Comparison of ENCODE assay signal across 24 mouse cellular contexts in genomic region chr6:86940966-86941365, GRCm38 (mm10).
DNase-seq lines count a peak whose midpoint lies in the region; ATAC-seq and TF ChIP-seq lines count a peak whose summit lies in the region.
"Had no signal": no experiment of that assay in that cellular context is flagged by ENCODE, and none has a peak within 500 bp of the region (broad histone marks: within the 10 kb centered on the region; RNA-seq: fewer than 3 reads in every experiment).

No protein-coding gene starts in this region.

- H3K4me1 ChIP-seq in lung, postnatal 0 days (ENCODE audit: insufficient read depth, low read depth, low read length), result no peaks in the 10 kb centered on the region

- no peaks in the 10 kb centered on the region for H3K27me3 ChIP-seq in lung, postnatal 0 days (replicated peaks; ENCODE audit: insufficient read depth, low read length)
- H3K27me3 ChIP-seq: CH12.LX, Patski had no signal

- DNase-seq in 3134 (ENCODE audit: extremely low read depth, insufficient read length, low spot score), result peak; percentile 60
- peak; percentile 84 for DNase-seq in 3T3-L1 (ENCODE audit: low read depth, low spot score)
- DNase-seq in NIH3T3 (ENCODE audit: low read depth), result peak; percentile 48
- DNase-seq in layer of hippocampus, adult 18-20 months (ENCODE audit: low spot score in 2 of 2), result no peak
- DNase-seq in lung, postnatal 0 days (ENCODE audit: low spot score), result no peak
- DNase-seq: adrenal gland, adult 2 months; adrenal gland, adult 8-10 months; adrenal gland, postnatal 10 days; adrenal gland, postnatal 14 days; adrenal gland, postnatal 25 days; adrenal gland, postnatal 36 days; B cell, adult 2 months; cerebellum, adult 11 months; cerebellum, adult 11-12 months; cerebellum, adult 18-20 months; cerebellum, adult 2 months; cerebellum, adult 8-10 months; cerebellum, adult 9-10 months had no signal

- no peak for ATAC-seq in megakaryocyte progenitor cell, adult 5-6 weeks (replicated peaks; ENCODE audit: poor library complexity)
- ATAC-seq in lung, postnatal 0 days, result no peak
- ATAC-seq: activated CD4-positive, CD25-positive, alpha-beta regulatory T cell, adult 4 months; CD4-positive, CD25-positive, alpha-beta regulatory T cell, adult 4 months; Patski had no signal

- no peak overlapping the region for H3K9ac ChIP-seq in lung, postnatal 0 days (replicated peaks; ENCODE audit: low read depth)

- H3K27ac ChIP-seq in lung, postnatal 0 days (ENCODE audit: low read length), result no peak overlapping the region

- no peak for TF ChIP-seq CTCF in lung, postnatal 0 days (IDR thresholded peaks at IDR 0.05)

- WGBS in lung, postnatal 0 days, result 93% methylated on average over 9 of the region's 9 CpGs

- peaks cover 5% of the 10 kb centered on the region; the same call in 1 of the 2 replicates for H3K36me3 ChIP-seq in lung, postnatal 0 days (ENCODE audit: insufficient read depth, low read length)

- no peak for TF ChIP-seq EP300 in lung, postnatal 0 days (IDR thresholded peaks at IDR 0.05)

- no peak overlapping the region for H3K4me2 ChIP-seq in lung, postnatal 0 days (replicated peaks; ENCODE audit: low read depth, low read length)

- no peak overlapping the region for H3K4me3 ChIP-seq in lung, postnatal 0 days (ENCODE audit: low read depth, low read length)

- no peaks in the 10 kb centered on the region for H3K9me3 ChIP-seq in lung, postnatal 0 days (ENCODE audit: low read length)
- H3K9me3 ChIP-seq: G1E had no signal

Comparison
In these comparisons a context has a peak if more than half of its experiments do, and no peak if none do; other contexts are left out.
1. DNase-seq: peak in 3134 (single experiment), 3T3-L1 (single experiment) and NIH3T3 (single experiment); none in layer of hippocampus, adult 18-20 months (0 of 2) and lung, postnatal 0 days (single experiment).